Mouse (Mus musculus): ENCODE data around the gene Cst9.

Cst9 gene

GRCm38 (mm10) chr2:148834912-148835311 is at the start of gene Cst9:
Gene Cst9, plus strand, starts transcription at chr2:148835147.
- no peak for DNase-seq (ENCODE audit: low spot score in 2 of 2)

DNA sequence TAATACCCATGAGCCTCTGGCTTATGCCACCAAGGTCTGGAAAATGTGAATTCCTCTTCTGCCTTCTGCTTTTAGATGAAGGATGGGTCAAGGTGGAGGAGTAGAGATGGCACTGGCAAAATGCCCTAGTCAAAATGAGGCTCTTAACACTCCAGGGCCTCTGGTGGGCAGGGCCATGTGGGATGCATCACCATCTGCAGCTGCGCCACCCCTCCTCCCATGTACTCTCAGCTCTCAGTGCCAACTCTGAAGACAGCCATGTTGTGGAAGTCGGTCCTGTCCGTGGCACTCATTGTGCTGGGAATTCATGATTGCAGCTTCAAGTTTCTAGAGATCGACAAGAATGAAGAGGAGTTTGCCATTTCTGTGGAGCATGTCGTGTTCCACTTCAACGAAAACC is 45.8 kb upstream of the Cst9 start, which contains the start of gene Cst12:
TSS of gene Cst12 (plus strand) at position 220 of the 400 bp plus-strand sequence.
- DNase-seq (ENCODE audit: low spot score in 2 of 2), result no peak

GRCm38 (mm10) chr2:148798485-148798884 is 36.5 kb upstream of the Cst9 start, which contains the start of gene Cst8:
Gene Cst8, plus strand, starts transcription at chr2:148798785.
- DNase-seq (ENCODE audit: low spot score in 2 of 2), result no peak

- DNase-seq (ENCODE audit: low spot score in 2 of 2), result no peak
Measured at GRCm38 (mm10) chr2:148801491-148801921, 33.4 kb upstream of the Cst9 start.

- no peak for DNase-seq (ENCODE audit: low spot score in 2 of 2)
Measured at GRCm38 (mm10) chr2:148806696-148807095, 28.3 kb upstream of the Cst9 start.

DNA sequence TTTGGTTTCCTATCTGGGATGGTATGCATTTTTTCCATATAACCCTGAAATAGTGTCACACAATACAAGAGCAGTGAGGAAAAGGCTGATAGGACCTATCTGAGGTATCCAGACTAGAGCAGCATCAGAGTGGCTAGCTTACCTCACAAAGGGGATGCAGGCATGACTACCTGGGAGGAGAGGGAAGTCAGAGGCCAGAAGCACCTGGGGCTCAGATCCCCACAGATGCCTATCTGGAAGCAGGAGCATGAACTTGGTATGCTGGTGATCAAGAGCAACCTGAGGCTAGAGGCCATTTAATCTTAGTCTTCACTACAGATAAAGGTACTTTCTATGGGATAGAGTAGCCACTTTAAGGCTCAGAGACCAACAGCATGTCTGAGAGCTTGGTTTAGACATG is 15.0 kb upstream of the Cst9 start, which contains the start of gene Cst13:
TSS of gene Cst13 (plus strand) at position 173 of the 400 bp plus-strand sequence.
- no peak for DNase-seq (ENCODE audit: low spot score in 2 of 2)

- DNase-seq (ENCODE audit: low spot score in 2 of 2), result no peak
Measured at GRCm38 (mm10) chr2:148825986-148826385, 9.0 kb upstream of the Cst9 start.

DNA sequence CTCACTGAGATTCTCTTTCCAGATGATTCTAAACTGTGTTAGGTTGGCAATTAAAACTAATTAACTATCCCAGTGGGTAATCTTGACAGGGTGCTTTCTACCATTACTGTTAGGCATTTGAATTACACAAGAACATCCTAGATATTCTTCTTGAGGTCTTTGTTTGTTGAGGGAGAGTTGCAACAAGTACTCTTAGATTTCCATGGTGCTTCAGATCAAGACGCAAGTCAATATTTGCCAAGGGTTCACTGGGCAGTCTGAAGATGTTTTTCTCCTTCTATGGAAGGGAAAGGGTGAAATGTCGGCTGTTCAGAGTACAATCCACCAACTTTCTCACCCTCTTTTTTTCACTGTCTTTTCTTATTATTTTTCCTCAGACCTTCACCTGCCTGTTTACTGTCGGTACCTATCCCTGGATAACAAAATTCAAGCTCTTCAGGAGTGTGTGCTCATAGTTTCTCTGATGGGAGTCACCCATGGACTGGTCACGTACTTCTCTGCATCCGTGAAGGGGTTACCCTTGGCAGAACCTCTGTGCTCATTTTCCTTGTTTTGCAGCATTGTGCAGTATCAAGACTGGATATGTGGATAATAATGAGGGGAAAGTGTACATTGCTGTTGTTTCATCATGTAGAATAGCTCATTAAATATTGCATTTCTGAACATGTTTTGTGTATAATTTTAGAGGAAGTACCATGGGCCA is 3.3 kb downstream of the Cst9 start:
- no peak for DNase-seq (ENCODE audit: low spot score in 2 of 2)

- DNase-seq (ENCODE audit: low spot score in 2 of 2), result no peak
Measured at GRCm38 (mm10) chr2:148839224-148839623, 4.3 kb downstream of the Cst9 start.

- DNase-seq (ENCODE audit: low spot score in 2 of 2), result peak; percentile 78 to 85
Measured at GRCm38 (mm10) chr2:148851116-148851906, 16.4 kb downstream of the Cst9 start.

- DNase-seq (ENCODE audit: low spot score in 2 of 2), result no peak
Measured at GRCm38 (mm10) chr2:148856630-148857400, 21.9 kb downstream of the Cst9 start.

DNA sequence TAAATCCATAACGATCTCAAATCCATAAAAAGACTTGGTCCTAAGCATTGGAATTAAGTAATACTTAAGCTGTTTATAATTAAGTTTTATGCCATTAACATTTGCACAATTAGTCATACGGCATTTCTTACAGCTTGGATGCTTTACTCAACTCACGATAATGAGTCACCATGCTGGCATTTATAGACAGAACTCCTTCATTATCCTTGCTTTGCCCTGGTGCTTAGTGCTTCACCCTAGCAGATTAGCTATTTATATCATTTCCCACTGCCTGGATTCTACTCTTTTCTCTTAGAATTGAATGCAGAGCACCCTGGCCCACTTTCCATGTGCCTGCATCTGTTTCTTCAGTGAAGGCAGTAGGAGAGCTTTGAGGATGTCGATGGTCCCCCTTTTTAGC is 22.6 kb downstream of the Cst9 start:
- no peak for DNase-seq (ENCODE audit: low spot score in 2 of 2)

- DNase-seq (ENCODE audit: low spot score in 2 of 2), result no peak
Measured at GRCm38 (mm10) chr2:148860993-148861392, 26.0 kb downstream of the Cst9 start.

- no peak for DNase-seq (ENCODE audit: low spot score in 2 of 2)
Measured at GRCm38 (mm10) chr2:148861693-148862092, 26.7 kb downstream of the Cst9 start.

GRCm38 (mm10) chr2:148864966-148865365 is 30.0 kb downstream of the Cst9 start, which contains the start of gene 9230104L09Rik:
Gene 9230104L09Rik, minus strand, starts transcription at chr2:148865038.
- DNase-seq (ENCODE audit: low spot score in 2 of 2), result peak in 1 of 2 experiments; percentile 25

DNA sequence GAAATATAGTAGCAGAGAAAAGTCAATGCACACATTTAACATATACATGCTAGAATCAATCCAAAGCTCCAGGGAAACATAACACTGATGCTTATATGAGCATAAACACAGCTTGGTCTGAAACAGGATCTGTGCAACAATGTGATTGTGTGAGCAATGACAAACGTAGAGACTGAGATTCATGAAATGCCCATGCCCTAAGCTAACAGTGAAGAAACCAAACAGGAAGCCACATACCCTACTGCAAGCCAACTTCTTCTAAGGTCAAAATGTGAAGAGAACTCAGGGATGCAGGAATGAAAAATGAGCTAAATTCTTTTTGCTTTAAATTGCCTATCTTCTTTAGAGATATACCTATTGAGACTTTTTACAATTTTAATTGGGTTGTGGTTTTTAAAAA is 34.0 kb downstream of the Cst9 start:
- DNase-seq (ENCODE audit: low spot score in 2 of 2), result no peak

- DNase-seq (ENCODE audit: low spot score in 2 of 2), result no peak
Measured at GRCm38 (mm10) chr2:148870526-148870925, 35.6 kb downstream of the Cst9 start.

DNA sequence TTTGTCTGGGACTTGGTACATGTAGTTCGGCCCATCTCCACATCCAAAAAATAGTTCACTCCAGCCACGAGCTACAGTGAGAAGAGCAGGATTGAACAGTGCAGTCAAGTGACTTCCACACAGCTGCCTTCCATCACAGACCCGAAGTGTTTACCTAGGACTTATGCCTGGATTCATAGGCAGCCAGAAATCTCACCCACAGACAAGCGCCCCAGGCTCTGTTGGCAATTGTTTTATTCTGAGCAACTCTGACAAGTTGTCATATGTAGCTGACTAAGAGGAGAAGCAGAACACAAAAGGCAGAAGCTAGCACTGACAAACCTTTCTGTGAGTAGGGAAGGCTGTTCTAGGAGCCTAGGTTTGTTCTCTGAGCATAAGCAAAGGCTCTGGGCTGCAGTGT is 37.9 kb downstream of the Cst9 start:
- no peak for DNase-seq (ENCODE audit: low spot score in 2 of 2)

DNA sequence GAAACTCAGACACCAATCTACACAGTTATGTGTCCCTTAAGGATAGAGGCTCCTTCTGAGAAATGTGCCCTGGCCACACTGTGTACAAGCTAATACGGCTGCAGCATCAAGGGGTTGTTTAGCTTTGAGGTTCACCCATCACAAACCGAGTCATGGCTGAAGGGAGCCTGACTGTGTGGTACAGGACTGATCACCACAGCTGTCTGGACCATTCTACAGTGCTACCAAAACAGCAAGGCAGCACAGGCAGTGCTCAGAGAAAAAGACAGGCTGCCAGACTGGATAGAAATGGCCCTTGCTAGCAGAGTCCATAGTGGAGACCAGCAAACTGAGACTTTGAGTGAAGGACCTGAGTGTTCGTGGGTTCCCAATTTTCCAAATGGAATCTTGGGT is 39.3 kb downstream of the Cst9 start:
- no peak for DNase-seq (ENCODE audit: low spot score in 2 of 2)

GRCm38 (mm10) chr2:148874617-148875334 is 39.8 kb downstream of the Cst9 start:
- DNase-seq (ENCODE audit: low spot score in 2 of 2), result no peak

GRCm38 (mm10) chr2:148875335-148875811 is 40.4 kb downstream of the Cst9 start, which contains the start of gene Cst3:
Gene Cst3, minus strand, starts transcription at chr2:148875692.
- peak; percentile 91 to 97 for DNase-seq (ENCODE audit: low spot score in 2 of 2)
